Mouse (Mus musculus) spleen, postnatal 10 days (tissue): ENCODE results near the gene Lclat1.
"Not testable (repeated sequence)": the region's sequence is repeated elsewhere in the genome, so short reads cannot be mapped to it uniquely, and the experiment has no call there.

Experiments
- DNase-seq, 2 experiments: peaks; one replicate each; pipeline ENCODE4 v3.0.0; 2021 to 2022; ENCODE audit warnings: low spot score in 2 of 2

Lclat1 gene

DNA sequence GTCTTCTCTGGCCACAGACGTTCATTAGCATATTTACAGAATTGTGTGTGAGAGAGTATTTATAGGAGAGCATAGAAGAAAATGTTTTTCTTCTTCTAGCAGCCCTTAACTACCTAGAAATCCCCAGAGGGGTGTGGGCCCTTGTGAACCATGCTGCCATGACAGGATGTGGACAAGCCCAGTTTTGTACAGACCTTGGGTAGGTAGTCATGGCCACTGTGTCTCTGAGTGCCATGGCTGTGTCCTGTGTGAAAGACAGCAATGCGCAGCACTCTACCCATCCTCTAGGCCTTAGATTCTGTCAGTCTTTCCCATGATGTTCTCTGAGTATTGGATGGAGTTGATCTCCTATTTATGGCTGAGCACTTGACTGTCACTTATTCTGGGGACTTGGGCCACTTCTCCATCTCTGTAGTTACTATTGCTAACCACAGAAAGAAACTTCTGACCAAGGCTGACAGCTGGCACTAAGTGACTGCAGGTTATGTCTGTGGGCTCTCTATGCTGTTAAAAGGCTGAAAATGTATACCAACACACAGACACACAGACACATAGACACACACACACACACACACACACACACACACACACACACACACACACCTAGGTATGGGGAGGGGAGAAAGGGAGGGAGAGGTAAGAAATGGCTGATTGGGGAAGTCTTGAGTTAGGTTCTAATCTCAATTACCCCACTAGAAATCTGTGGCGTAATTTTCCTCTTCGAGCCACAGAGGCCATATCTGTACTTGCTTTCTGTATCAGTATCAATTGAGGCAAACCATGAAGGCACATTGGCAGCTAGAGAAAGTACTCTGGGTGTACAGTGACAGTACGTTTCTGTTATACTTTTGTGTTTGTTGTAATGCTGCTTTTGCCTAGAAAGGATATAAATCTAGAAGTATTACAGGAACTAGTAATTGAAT is 29.0 kb downstream of the Lclat1 start:
- DNase-seq, result peak in 1 of 2 experiments; percentile 32

DNA sequence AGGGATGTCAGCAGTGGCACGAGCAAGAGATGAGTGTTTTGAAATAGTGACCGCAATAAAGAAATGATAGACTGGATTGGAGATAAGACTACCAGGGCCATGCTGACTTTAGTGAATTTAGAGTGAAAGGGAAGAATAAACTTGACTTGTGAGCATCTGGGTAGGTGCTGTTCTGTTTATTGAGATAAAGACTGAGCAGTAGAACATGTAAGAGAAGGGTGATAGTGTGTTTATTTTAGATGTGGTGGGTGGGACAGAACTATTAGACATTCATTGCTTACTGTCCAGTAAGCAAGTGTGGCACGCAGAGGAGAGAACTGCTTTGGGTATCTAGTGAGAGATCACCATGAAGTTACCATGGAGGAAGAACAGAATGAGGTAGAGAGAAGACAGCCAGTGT is 30.4 kb downstream of the Lclat1 start:
- no peak for DNase-seq

DNA sequence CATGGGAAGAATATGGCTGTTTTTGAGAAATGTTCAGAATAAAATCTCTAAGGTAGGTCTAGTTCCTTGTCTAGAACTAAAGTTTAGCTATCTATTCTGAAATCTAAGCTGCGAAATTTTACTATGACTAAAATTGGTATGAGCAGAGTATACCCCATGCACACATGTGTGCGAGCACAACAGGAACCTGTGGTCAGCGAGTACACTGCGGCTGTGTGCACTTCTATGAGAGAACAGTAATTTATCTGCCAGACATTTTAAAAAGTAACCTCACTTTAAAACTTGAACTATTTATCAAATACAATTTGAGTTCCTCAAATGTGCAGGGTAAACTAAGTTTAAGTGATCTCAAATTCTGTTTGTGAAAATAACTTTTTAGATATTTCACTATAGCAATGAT is 34.2 kb downstream of the Lclat1 start:
- DNase-seq, result no peak

DNA sequence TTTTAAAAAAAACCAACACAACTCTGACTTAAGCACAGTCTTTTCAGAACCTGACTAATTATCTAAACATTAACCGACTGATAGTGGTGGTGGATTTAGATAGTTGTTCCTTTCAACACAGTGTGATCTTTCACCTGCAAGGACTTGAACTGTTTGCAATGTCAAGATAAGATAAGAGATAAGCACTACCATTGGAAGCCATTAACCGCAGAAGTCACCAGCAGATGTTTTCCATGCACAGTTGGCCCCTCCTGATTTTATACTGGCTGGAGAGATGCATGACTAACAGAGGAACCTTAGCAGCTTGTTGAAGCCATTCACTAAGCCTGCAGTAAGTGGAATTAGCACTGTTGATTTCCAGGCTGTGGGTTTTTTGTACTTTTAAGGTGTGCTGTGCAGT is 34.7 kb downstream of the Lclat1 start:
- DNase-seq, result no peak

DNA sequence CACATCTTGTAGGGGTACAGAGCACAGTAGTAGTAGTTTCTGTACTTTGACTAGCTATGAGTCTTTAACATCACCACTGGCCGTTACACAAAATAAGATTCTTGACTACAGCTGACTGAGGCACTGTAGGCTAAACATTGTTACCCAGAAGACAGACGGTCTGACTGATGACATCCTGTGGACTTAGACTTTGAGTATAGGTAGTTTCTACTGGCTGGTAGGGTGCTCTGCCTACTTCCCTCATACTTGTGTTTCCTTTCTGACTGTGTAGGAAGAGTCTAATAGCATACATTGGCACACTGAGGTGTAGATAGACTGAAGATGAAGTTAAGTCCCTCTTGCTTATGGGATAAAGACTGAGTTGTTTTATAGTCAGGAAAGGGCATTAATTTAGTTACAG is 37.6 kb downstream of the Lclat1 start:
- no peak for DNase-seq

DNA sequence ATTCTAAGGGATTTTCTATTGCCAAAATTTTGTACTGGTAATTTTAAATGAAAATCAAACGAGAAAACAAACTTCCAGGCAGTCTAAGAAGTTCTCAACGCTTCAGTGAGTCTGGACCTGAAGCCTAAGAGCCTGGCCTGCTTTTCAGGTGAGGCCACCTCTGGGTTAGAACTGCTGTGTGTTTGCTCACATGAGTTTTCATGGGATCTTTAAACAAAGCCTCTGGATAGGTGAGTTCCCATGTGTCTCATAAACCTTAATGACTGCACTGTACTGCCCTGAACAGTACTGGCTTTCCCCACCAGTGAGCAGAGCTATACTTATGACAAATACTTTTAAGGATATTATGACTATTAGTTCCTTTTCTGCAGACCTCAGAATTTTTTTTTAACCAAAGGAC is 40.8 kb downstream of the Lclat1 start:
- no peak for DNase-seq

DNA sequence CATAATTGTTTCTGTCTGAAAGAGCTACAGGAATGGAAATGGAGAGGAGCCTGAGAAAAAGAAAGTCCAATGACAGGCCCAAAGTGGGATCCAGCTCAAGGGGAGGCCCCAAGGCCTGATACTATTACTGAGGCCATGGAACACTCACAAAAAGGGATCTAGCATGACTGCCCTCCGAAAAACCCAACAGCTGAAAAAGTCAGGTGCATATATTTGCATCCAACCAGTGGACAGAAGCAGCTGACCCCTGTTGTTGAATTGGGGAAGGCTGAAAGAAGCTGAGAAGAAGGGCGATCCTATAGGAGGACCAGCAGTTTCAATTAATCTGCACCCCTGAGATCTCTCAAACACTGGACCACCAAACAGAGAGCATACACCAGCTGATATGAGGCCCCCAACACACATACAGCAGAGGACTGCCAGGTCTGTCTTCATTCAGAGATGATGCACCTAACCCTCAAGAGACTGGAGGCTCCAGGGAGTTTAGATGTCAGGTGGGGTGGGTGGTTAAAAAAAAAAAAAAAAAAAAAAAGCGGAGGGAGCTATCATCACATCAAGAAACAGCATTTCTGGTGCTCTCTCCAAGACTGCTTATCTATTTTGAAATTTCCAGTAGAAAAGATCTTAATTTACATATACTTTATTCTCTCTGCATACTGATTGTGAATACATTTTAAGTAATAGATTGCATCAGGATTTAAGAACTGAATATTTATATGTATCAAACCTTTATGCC is 45.2 kb downstream of the Lclat1 start:
- not testable (repeated sequence) for DNase-seq

DNA sequence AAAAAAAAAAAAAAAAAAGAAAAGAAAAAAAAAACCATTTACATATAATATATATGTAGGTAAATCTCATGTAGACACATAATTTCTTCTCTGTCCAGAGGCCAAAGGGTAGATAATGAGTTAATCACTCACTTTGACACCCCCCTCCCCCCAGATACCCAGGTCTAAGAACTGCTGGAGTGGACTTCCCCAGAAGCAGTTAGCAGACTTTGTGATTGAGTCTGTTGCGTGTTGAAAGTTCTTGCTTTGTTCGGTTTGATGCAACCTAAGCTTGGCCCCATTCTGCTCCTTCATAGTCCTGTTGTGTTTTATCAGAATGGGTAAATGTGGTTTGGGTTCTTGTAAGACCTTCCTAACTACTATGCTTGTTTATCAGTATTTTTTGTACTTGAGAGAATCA is 45.9 kb downstream of the Lclat1 start:
- DNase-seq, result no peak

DNA sequence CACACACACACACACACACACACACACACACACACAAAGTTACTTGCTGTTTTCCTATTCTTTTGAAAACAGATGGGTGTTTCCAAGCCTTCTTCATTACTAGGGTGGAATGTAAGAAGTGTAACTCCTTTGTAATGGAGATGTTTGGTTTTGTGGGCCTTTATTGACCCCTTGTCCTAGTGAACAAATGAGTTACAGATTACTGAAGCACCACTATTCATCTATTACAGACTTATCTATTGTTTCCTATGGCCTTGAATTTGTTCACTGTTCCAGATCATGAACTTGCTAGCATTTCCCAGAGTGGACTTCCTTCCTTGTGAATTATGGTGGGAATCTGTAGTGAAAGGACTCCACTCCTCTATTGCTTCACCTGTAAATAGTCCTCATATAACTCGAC is 48.8 kb downstream of the Lclat1 start:
- no peak for DNase-seq

DNA sequence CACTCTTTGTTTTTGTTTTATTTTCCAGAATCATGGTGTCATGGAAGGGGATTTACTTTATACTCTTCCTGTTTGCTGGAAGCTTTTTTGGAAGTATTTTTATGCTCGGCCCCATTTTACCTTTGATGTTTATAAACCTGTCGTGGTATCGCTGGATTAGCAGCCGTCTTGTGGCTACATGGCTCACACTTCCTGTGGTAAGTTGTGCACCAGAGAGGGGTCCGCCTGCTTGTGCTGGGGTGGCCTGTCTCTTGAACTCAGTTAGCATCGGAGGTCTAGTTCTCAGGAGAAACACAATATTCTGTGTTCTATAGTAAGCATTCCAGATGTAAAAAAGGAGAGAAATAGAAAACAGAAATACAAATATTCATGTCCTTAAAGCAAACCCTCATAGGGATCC is 54.0 kb downstream of the Lclat1 start:
- no peak for DNase-seq

DNA sequence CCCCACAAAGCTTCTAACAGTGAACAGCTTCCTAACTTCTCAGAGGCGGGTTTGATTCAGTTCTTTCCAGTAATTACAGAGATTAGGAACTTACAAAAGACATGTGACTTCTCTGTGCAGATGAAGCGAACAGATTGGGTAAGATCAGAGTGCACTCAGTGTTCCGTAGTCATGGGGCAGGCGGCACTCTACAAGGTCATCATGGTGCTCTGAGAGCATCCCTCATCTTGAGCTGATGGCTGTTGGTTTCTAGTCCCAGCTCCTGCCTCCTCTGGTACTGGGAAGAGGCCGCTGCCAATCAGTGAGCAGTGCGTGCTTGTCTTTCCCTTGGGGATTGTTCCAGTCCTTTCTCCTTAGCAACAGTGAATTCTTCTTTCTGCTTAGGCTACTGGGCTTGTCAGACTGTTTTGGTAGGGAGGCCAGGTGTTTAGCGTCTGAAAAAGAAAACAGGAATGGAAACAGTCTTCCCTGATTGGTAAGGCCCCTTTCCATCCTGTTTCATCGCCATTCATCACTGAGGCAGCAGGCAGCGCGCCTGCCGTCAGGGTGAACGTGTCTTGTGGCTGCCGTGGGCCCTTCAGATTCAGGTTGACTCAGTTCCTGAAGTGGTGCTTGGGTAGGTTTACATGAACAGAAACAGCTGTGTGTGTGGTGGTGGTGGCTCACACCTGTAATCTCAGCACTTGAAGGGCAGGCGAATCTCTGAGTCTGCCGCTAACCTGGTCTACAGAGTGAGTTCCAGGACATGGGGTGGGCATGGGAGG is 54.8 kb downstream of the Lclat1 start:
- peak in 1 of 2 experiments; percentile 30 for DNase-seq

DNA sequence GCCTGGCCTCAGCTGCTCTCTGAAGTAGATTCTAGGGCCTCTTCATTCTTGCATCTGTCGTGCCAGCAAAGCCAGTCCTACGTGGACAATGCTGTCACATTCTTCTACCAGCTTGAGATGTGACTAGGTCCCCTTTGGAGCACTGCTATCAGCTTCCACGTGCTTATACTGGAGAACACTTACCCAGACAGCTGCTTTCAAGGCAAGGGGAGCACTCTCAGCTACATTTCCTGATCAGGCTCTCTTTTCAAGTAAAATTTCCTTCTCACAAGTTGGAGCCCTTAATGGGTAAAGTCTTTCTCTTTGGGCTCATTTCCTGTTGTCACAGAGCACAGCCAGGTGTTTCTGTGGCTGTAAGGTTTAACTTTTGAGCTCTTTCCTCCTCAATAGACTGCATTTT is 55.8 kb downstream of the Lclat1 start:
- DNase-seq, result no peak

DNA sequence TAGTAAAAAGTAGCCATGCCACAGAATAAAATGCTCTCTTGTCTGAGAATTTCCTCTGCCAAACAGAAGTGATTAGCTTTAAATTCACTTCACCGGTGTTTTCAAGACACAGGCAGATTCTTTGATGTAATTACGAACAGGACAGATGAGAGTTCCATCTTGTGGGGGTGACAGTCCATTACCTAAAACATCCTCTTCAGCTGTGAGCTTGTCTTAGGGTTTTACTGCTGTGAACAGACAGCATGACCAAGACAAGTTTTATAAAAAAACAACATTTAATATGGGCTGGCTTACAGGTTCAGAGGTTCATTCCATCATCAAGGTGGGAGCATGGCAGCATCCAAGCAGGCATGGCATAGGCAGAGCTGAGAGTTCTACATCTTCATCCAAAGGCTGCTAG is 56.3 kb downstream of the Lclat1 start:
- no peak for DNase-seq

DNA sequence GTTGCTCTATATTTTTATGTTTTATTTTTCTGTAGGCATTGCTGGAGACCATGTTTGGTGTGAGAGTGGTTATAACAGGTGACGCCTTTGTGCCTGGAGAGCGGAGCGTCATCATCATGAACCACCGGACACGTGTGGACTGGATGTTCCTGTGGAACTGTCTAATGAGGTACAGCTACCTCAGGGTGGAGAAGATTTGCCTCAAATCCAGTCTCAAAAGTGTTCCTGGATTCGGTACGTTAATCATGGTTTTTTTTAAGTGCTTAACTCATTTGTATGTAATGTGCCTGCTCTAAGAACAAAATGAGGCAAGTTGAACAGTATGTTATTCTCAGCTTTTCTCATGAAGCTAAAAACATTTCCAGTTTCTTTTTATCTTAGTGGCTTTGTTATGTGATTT is 61.7 kb downstream of the Lclat1 start:
- DNase-seq, result no peak

DNA sequence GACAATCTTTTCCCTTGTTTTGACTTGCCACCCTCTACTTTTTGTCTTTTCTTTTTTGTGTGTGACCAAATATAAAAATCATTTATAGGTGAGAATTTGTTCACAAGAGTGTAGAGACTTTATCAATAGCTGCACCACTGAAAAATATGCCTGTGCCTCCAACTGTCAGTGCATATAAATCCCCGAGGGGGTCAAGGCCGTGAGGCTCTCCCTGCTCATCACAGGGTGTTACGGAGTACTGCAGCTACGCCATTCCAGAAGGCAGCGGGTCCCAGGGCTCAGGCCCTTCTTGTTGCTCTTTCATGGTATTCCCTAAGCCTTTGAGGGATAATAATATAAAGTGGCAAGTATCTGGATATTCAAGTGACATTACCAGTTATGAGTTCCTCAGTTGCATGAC is 62.4 kb downstream of the Lclat1 start:
- no peak for DNase-seq

DNA sequence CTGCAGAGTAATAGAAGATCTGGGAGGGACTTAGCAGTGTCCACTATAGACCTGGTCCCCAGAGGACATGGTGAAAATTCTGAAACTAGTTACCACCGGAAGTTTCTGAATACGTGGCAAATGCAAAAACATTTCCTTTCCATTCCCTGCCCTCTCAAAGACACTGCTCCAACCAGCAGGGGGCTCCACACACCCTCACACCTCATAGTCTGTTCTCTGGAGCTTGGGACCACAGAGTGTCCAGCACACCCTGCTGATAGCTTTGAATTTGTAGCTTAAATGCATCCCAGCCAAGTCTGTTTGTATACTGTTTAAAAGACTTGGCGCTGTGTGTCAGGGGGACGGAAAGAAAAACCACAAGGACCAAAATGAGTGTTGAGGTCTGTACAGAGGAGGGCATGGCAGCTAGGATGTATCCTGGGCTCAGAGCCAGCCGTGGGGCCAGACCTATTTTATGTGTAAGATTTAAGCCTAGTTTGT is 66.3 kb downstream of the Lclat1 start:
- DNase-seq, result peak; percentile 20 to 76

DNA sequence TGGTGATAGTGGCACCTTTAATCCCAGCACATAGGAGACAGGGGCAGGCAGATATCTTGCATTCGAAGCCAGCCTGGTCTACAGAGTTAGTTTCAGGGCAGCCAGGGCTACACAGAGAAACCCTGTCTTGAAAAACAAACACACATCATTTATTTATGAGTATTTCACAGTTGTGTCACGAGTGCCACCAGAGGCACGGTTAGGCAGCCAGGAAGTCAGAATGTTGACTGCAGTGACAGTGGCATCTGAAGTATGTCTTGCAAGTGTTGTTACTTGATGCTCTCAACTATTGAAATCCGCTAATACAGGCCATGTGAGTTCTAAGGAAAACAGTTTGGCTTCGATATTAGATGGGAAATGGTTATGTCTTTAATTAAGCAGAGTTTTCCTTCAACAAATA is 67.9 kb downstream of the Lclat1 start:
- DNase-seq, result no peak

DNA sequence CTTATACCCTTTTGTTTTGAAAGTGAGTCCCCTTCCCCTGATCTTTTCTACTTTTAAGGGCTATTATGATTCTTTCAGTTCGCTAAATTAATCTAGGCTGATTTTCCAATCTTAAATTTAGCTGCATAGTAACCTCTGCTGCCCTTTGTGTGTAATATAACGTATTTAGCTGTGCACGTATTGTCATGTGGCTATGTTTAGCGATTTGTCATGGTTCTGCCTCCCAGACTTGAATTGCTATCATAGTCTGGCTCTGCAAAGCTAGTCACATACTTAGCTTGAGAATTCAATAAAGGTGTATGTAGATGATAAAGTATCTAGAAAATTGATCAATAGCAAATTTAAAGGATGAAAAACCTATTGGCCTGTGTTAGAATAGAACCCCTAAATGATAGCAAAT is 69.3 kb downstream of the Lclat1 start:
- no peak for DNase-seq

DNA sequence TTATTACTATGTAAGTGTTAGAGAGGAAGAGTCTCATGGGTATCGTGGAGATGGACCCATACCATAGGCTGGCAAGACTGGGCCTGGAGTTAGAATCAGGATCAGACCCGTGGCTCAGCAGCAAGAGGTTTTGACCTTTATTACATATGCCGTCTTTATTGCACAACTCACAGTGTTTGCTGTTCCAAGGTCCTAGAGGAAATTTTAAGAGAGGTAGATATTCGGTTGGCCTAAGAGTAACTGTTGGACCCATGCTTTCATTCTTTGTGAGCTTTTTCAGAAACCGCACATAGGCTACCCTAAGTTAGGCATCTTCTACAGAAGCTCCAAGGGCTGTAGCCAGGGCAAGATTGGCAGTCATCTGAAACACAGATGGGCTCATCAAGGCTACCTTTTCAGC is 79.1 kb downstream of the Lclat1 start:
- DNase-seq, result no peak

DNA sequence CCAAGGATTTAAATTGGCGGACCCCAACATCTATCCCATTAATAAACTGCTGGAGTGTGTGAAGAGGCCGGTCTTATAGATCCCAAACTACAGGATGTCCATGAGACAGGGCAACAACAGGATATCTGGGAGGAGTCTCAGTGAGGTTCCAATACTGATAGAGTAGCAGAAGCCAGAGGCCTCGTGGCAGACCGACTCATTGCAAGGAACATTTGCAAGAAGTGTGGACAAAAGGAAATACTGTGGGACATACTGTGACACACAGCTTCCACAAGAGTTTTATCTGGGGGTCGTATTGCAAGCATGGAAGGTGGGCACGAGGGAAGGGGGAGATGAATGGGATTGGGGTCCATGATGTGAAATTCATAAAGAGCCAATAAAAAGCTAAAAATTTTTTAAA is 86.4 kb downstream of the Lclat1 start:
- DNase-seq, result no peak

DNA sequence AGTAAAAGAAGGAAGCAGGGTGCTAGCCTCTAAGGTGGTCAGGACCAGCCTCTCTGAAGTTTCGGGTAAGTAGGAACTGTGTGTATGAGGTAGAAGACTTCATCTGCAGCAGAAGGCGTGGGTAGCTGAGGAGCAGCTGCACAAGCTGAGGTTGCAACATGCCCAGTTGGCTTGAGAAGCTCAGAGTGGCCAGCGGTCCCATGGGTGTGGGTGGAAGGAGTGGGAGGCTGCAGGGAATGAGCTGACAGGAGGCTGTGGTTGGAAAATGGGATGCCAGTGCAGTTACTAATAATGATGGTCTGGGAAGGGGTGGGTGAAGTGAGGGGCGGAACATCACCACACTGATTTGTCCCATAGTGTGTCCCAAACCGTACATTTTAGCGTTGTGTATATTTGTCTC is 86.8 kb downstream of the Lclat1 start:
- no peak for DNase-seq

DNA sequence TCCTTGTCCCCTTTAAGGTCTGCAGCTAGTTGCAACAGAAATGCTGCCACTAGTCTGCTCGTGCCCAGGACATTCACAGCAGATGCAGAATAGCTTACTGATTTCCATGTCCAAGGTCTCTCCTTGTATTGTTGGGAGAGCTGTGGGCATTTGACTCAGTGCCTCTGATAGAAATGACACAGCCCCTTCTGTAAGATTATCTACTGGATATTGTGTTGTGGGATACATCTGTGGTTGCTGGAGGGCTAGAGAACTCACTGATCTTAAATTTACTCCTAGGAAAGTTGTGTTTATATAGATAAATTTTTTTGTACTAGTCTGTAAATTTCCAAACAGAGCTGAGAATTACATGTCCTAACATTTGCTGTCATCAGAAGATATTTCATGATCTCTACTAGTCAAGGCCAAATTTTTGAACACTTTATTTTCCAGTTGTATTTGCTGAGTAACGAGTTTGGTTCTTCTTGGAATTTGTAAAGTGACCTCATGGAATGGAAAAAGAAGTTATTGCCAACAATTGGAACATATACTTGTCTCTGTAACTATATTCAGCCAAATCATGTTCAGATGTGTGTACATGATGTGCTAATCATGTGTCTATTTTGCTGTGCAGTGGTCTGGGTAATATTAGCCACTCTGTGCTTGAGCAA is 87.4 kb downstream of the Lclat1 start:
- no peak for DNase-seq
